ENCODE assay signal across 8 mouse cellular contexts in genomic region chr5:121712232-121712933, GRCm38 (mm10). TPM values are rescaled to one million over a fixed set of nuclear protein-coding genes. Genes with fewer than 3 reads are reported as not detected.
A peak's percentile ranks its signal among the peaks of the same experiment; 100 is the strongest.
DNase-seq lines count a peak whose midpoint lies in the region; ATAC-seq and TF ChIP-seq lines count a peak whose summit lies in the region.

No protein-coding gene starts in this region.

- H3K36me3 ChIP-seq in liver, postnatal 0 days (replicated peaks; ENCODE audit: insufficient read depth, low read length) = no peaks in the 10 kb centered on the region
- H3K36me3 ChIP-seq in neural tube, embryonic 15.5 days = no peaks in the 10 kb centered on the region

- no peak for TF ChIP-seq EP300 in liver, postnatal 0 days (IDR thresholded peaks at IDR 0.05; ENCODE audit: low read depth)

- peak overlapping the region; percentile 93 for H3K9ac ChIP-seq in liver, postnatal 0 days (replicated peaks)
- peak overlapping the region; percentile 97 for H3K9ac ChIP-seq in neural tube, embryonic 15.5 days (replicated peaks)

- peak; percentile 62 to 66 for DNase-seq in right cerebral cortex, postnatal 10 days (ENCODE audit: low spot score in 2 of 2)
- DNase-seq in right cerebral cortex, postnatal 36 days (ENCODE audit: low spot score in 2 of 2) = no peak
- DNase-seq in cerebellum, postnatal 14 days = peak; percentile 66 to 77
- peak; percentile 65 for DNase-seq in gastrocnemius, postnatal 10 days
- DNase-seq in induced T-regulatory cell, adult 2 months (ENCODE audit: low read depth) = peak; percentile 54
- DNase-seq in liver, postnatal 0 days = peak; percentile 64
- peak; percentile 62 for DNase-seq in thymus, postnatal 4 days

- peak; percentile 7 for ATAC-seq in liver, postnatal 0 days
- peak; percentile 33 for ATAC-seq in neural tube, embryonic 15.5 days (ENCODE audit: low FRiP score)

- H3K4me3 ChIP-seq in liver, postnatal 0 days (ENCODE audit: low read depth, low read length) = peak overlapping the region; percentile 85
- peak overlapping the region; percentile 91 for H3K4me3 ChIP-seq in neural tube, embryonic 15.5 days (replicated peaks)

- peak overlapping the region; percentile 94 for H3K4me2 ChIP-seq in liver, postnatal 0 days (ENCODE audit: low read depth, low read length)
- peak overlapping the region; percentile 90 for H3K4me2 ChIP-seq in neural tube, embryonic 15.5 days

- peaks cover 19% of the 10 kb centered on the region for H3K4me1 ChIP-seq in liver, postnatal 0 days (ENCODE audit: insufficient read depth)
- H3K4me1 ChIP-seq in neural tube, embryonic 15.5 days = peaks cover 46% of the 10 kb centered on the region

- peak overlapping the region; percentile 95 for H3K27ac ChIP-seq in liver, postnatal 0 days (ENCODE audit: low read depth)
- peak overlapping the region; percentile 98 for H3K27ac ChIP-seq in neural tube, embryonic 15.5 days (replicated peaks)

- TF ChIP-seq CTCF in liver, postnatal 0 days (IDR thresholded peaks at IDR 0.05; ENCODE audit: low read depth) = no peak

- H3K9me3 ChIP-seq in liver, postnatal 0 days (ENCODE audit: low read length) = no peaks in the 10 kb centered on the region
- H3K9me3 ChIP-seq in neural tube, embryonic 15.5 days (replicated peaks) = no peaks in the 10 kb centered on the region

- no peaks in the 10 kb centered on the region for H3K27me3 ChIP-seq in liver, postnatal 0 days (ENCODE audit: insufficient read depth, low read length)
- no peaks in the 10 kb centered on the region for H3K27me3 ChIP-seq in neural tube, embryonic 15.5 days (replicated peaks)

- WGBS in liver, postnatal 0 days (ENCODE audit: insufficient replicate concordance) = 0% methylated on average over 32 of the region's 66 CpGs
- WGBS in neural tube, embryonic 15.5 days = under 1% methylated on average over 40 of the region's 66 CpGs

RNA-seq across cellular contexts. Expression of gene Atxn2, which starts 1.2 kb away (rescaled TPM):
- 100 to 1,000 TPM; 127 to 152 TPM for total RNA-seq in gastrocnemius, postnatal 10 days (2021)
- 31.6 and 42.8 TPM in 2 replicates for polyA plus RNA-seq in liver, postnatal 0 days (2015; fragmentation: Nextera tagmentation; extraction: Ambion mirVana)
- 70.2 and 100 TPM in 2 replicates for polyA plus RNA-seq in neural tube, embryonic 15.5 days (2015; fragmentation: Nextera tagmentation; extraction: Ambion mirVana)

RNA-seq across cellular contexts. Expression of gene Brap, which starts 52.0 kb away (rescaled TPM):
- 10 to 100 TPM; 24.2 to 26.2 TPM for total RNA-seq in gastrocnemius, postnatal 10 days (2021)
- 37.9 and 41.0 TPM in 2 replicates for polyA plus RNA-seq in liver, postnatal 0 days (2015; fragmentation: Nextera tagmentation; extraction: Ambion mirVana)
- 38.9 and 42.1 TPM in 2 replicates for polyA plus RNA-seq in neural tube, embryonic 15.5 days (2015; fragmentation: Nextera tagmentation; extraction: Ambion mirVana)

RNA-seq across cellular contexts. Expression of gene Acad10, which starts 52.1 kb away (rescaled TPM):
- 1 to 10 TPM; 5.6 to 6.1 TPM for total RNA-seq in gastrocnemius, postnatal 10 days (2021)
- polyA plus RNA-seq in liver, postnatal 0 days (2015; fragmentation: Nextera tagmentation; extraction: Ambion mirVana) = 5.9 and 6.5 TPM in 2 replicates
- 0.91 and 1.8 TPM in 2 replicates for polyA plus RNA-seq in neural tube, embryonic 15.5 days (2015; fragmentation: Nextera tagmentation; extraction: Ambion mirVana)

Comparison
In these comparisons a context has a peak if more than half of its experiments do, and no peak if none do; other contexts are left out.
1. DNase-seq: peak in right cerebral cortex, postnatal 10 days (2 of 2), cerebellum, postnatal 14 days (2 of 2), gastrocnemius, postnatal 10 days (single experiment), induced T-regulatory cell, adult 2 months (single experiment), liver, postnatal 0 days (single experiment) and thymus, postnatal 4 days (single experiment); none in right cerebral cortex, postnatal 36 days (0 of 2).